Mouse (Mus musculus): Measurements from ENCODE around the gene Iah1. TPM values are rescaled to one million over a fixed set of nuclear protein-coding genes. Genes with fewer than 3 reads are reported as not detected.

Gene Iah1
- total RNA-seq, 2 experiments from 2014 or later = 12.6 to 15.7 TPM

GRCm38 (mm10) chr12:21353681-21354080 is 37.5 kb downstream of the Iah1 start:
- intact Hi-C loops (cut with DNase I) = no loop called here
- no peak for DNase-seq (ENCODE audit: low spot score)

GRCm38 (mm10) chr12:21362686-21363085 is 46.5 kb downstream of the Iah1 start:
- DNase-seq (ENCODE audit: low spot score) = no peak
- intact Hi-C loops (cut with DNase I) = no loop called here

- intact Hi-C loops (cut with DNase I) = no loop called here
Observed at GRCm38 (mm10) chr12:21363195-21363594, 47.0 kb downstream of the Iah1 start.

GRCm38 (mm10) chr12:21364624-21365435 is 48.6 kb downstream of the Iah1 start:
- intact Hi-C loops (cut with DNase I) = no loop called here
- no peak for DNase-seq (ENCODE audit: low spot score)

More at GRCm38 (mm10) chr12:21363195-21363594, 47.0 kb downstream of the Iah1 start:
- no peak for DNase-seq (ENCODE audit: low spot score)

- intact Hi-C loops (cut with DNase I) = no loop called here
- DNase-seq (ENCODE audit: low spot score) = no peak
Observed at GRCm38 (mm10) chr12:21368376-21369086, 52.3 kb downstream of the Iah1 start.

- intact Hi-C loops (cut with DNase I) = no loop called here
- DNase-seq (ENCODE audit: low spot score) = no peak
Observed at GRCm38 (mm10) chr12:21369087-21369410, 52.9 kb downstream of the Iah1 start.

GRCm38 (mm10) chr12:21370035-21370611 is 53.9 kb downstream of the Iah1 start:
- intact Hi-C loops (cut with DNase I) = loop anchor here (5.0 to 10.0 kb wide), 3 partner anchors 53 to 245 kb away; partner anchors contain the start of genes Cpsf3, Iah1 and Itgb1bp1
- DNase-seq (ENCODE audit: low spot score) = no peak

GRCm38 (mm10) chr12:21373100-21373819 is 57.1 kb downstream of the Iah1 start, which contains the start of gene Adam17:
Gene Adam17 (minus strand): TSS chr12:21373632.
- peak; percentile 96 for DNase-seq (ENCODE audit: low spot score)
- intact Hi-C loops (cut with DNase I) = loop anchor here (2.0 to 10.0 kb wide), 4 partner anchors 42 to 242 kb away; partner anchors contain the start of genes Cpsf3, Iah1 and Itgb1bp1

Other genes starting within 250 kb of the Iah1 start
- gene Cpsf3, start 31.0 kb upstream of the Iah1 start, total RNA-seq (2021) = 10 to 100 TPM; 33.8 to 34.5 TPM
- 10 to 100 TPM; 40.9 to 49.7 TPM for gene Itgb1bp1, start 30.1 kb upstream of the Iah1 start, total RNA-seq (2021)
- 10 to 100 TPM; 48.9 to 58.5 TPM for gene Adam17, start 57.2 kb downstream of the Iah1 start, total RNA-seq (2021)
- 10 to 100 TPM; 65.3 to 81.2 TPM for gene Ywhaq, start 101.2 kb downstream of the Iah1 start, total RNA-seq (2021)

Data from heart, postnatal 25 days (tissue).